Mouse (Mus musculus): ENCODE measurements at regions not wholly inside any gene's neighbourhood (a gene's known extent, or its start where the extent isn't known, plus 50 kb on each side); places are given as distances from the start of the nearest gene placed in this dataset.
A peak's percentile ranks its signal among the peaks of the same experiment; 100 is the strongest.

DNA sequence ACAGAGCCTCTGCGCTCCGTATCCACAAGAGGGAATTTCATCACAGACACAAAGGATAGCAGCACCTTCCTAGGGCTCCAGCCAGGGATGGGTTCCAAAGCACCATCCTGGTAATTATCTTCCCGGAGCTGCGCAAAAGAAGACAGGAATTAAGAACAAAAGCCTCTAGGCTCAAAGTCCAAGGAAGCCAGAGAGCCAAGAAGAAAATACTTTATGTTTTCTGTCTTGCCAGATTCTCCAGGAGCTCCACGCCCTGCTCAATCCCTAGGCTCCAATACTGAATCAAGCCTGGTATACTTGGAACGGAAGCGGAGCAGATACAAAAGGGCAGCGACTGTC, 54.4 kb downstream of the Irf2bpl start:
- WGBS = 64% methylated on average over 8 of the region's 8 CpGs
- ATAC-seq (replicated peaks; ENCODE audit: low FRiP score, low TSS enrichment, low read depth) (no peak), DNase-seq (ENCODE audit: low spot score) (no peak)
- no peaks in the 10 kb centered on the region for H3K36me3 ChIP-seq (ENCODE audit: control insufficient read depth, insufficient read depth, low read length)
- no peaks in the 10 kb centered on the region for H3K27me3 ChIP-seq (replicated peaks; ENCODE audit: control insufficient read depth, insufficient read depth, low read length)
- no peaks in the 10 kb centered on the region for H3K9me3 ChIP-seq (ENCODE audit: control insufficient read depth, low read length)
- peaks cover 34% of the 10 kb centered on the region for H3K4me1 ChIP-seq (replicated peaks; ENCODE audit: control insufficient read depth, insufficient read depth, low read length)
- H3K4me3 ChIP-seq (ENCODE audit: low read depth, low read length) = no peak overlapping the region
- H3K4me2 ChIP-seq (ENCODE audit: low read length) = no peak overlapping the region
- no peak overlapping the region for H3K9ac ChIP-seq (ENCODE audit: low read length)
- H3K27ac ChIP-seq (ENCODE audit: low read depth) = peak overlapping the region; percentile 29; the same call in 1 of the 2 replicates

DNA sequence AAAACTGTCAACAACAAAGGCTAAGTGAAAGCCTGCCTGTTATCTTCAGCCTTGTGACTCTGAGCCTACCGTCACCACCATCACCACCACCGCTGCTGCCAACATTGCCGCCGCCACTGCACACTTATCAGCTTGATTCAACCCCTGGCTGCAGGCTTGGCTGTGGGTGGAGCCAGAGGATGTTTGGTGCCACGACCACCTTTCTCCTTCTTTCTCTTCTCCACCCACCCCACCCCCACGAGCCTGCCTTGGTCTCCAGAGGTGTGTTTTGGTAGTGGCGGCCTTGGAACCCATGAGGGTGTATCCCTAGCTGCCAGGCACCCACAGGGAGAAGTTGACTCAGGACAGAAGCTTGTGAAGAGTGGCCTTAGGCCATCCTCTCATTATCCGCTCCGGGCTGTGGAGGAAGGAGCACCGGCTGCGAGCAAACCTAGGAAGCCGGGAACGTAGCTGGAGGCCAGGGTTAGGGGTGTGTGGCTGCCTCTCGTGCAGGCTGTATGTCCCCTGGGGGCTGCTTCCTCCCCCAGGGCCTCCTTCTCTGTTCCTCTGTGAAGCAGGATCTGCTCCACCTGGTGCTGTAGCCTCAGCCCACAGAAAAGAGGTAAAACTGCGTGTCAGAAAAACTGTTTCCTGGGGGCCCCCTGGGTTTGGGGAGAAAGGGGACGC, 54.9 kb downstream of the Irf2bpl start:
- ATAC-seq (replicated peaks; ENCODE audit: low FRiP score, low TSS enrichment, low read depth) = no peak
- no peaks in the 10 kb centered on the region for H3K27me3 ChIP-seq (replicated peaks; ENCODE audit: control insufficient read depth, insufficient read depth, low read length)
- WGBS = 62% methylated on average over 16 of the region's 16 CpGs
- peaks cover 39% of the 10 kb centered on the region for H3K4me1 ChIP-seq (replicated peaks; ENCODE audit: control insufficient read depth, insufficient read depth, low read length)
- no peak overlapping the region for H3K9ac ChIP-seq (ENCODE audit: low read length)
- H3K4me2 ChIP-seq (ENCODE audit: low read length) = no peak overlapping the region
- H3K27ac ChIP-seq (ENCODE audit: low read depth) = peak overlapping the region; percentile 29; the same call in 1 of the 2 replicates
- no peaks in the 10 kb centered on the region for H3K9me3 ChIP-seq (ENCODE audit: control insufficient read depth, low read length)
- no peak for DNase-seq (ENCODE audit: low spot score)
- no peaks in the 10 kb centered on the region for H3K36me3 ChIP-seq (ENCODE audit: control insufficient read depth, insufficient read depth, low read length)
- H3K4me3 ChIP-seq (ENCODE audit: low read depth, low read length) = no peak overlapping the region

DNA sequence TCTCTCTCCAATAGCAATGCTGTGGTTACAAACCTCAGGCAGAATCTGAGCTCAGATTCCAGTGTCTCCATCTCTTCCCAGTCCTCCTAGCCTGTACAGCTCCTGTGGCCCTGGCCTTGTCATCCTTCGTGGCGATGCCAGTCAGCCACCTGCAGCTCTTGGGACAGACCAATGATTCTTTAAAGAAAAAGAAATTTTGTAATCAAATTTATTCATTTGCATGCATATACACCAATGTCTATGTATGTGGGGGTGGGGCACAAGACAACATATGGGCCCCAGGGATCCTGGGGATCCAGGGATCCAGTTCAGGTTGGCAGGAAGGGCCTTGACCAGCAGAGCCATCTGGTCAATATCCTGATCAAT, 57.4 kb downstream of the Irf2bpl start:
- Histone ChIP-seq H3K9me3 (ENCODE audit: control insufficient read depth, low read length) (no peaks in the 10 kb centered on the region), H3K27ac (ENCODE audit: low read depth) (no peak overlapping the region), H3K4me2 (ENCODE audit: low read length) (no peak overlapping the region), H3K36me3 (ENCODE audit: control insufficient read depth, insufficient read depth, low read length) (no peaks in the 10 kb centered on the region), H3K4me3 (ENCODE audit: low read depth, low read length) (no peak overlapping the region), H3K27me3 (replicated peaks; ENCODE audit: control insufficient read depth, insufficient read depth, low read length) (no peaks in the 10 kb centered on the region), H3K9ac (ENCODE audit: low read length) (no peak overlapping the region), H3K4me1 (replicated peaks; ENCODE audit: control insufficient read depth, insufficient read depth, low read length) (peaks cover 46% of the 10 kb centered on the region)
- DNase-seq (ENCODE audit: low spot score) (no peak), ATAC-seq (replicated peaks; ENCODE audit: low FRiP score, low TSS enrichment, low read depth) (no peak)
- 91% methylated on average over 2 of the region's 2 CpGs for WGBS

DNA sequence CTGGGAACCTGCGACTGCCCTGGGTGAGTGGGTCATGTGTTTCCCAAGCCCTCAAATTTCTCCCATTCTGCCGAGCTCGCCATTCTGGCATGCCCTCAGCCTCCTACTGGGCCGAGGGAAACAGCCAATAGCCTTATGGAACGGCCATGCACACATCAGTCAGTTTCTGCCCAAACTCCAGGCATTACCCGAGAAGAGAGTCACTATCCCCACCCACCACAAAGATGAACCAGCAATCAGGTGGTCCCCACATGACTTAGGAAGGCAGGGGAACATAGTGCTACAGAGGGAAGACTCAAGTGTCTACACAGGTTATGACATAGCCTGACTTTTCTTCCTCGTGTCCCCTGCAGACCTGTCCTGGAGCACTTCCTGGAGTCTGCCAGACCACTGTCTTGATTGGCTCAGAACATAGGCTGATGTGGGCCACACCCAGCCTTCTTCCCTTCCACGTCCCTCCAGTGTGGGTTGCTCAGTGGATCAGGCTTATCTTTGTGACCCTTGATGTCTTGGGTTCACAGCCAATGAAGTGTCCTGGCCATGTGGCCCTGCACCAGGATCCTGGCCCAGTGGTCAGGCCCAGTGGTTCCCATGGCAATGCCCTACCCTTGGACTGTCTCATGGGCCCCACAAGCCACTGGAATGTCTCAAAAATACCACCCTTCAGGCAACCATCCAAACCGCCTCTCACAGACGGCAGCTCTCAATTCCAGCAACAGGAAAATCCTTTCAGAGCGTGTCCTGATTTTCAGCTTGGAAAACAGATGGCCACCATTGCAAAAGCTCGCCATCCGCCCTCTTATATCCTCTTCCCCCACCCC, 58.0 kb downstream of the Irf2bpl start:
- H3K9ac ChIP-seq (ENCODE audit: low read length) = no peak overlapping the region
- H3K27ac ChIP-seq (ENCODE audit: low read depth) = no peak overlapping the region
- ATAC-seq (replicated peaks; ENCODE audit: low FRiP score, low TSS enrichment, low read depth) (no peak), DNase-seq (ENCODE audit: low spot score) (no peak)
- no peaks in the 10 kb centered on the region for H3K36me3 ChIP-seq (ENCODE audit: control insufficient read depth, insufficient read depth, low read length)
- no peak overlapping the region for H3K4me2 ChIP-seq (ENCODE audit: low read length)
- WGBS = 70% methylated on average over 13 of the region's 13 CpGs
- no peaks in the 10 kb centered on the region for H3K9me3 ChIP-seq (ENCODE audit: control insufficient read depth, low read length)
- no peak overlapping the region for H3K4me3 ChIP-seq (ENCODE audit: low read depth, low read length)
- peaks cover 40% of the 10 kb centered on the region for H3K4me1 ChIP-seq (replicated peaks; ENCODE audit: control insufficient read depth, insufficient read depth, low read length)
- H3K27me3 ChIP-seq (replicated peaks; ENCODE audit: control insufficient read depth, insufficient read depth, low read length) = no peaks in the 10 kb centered on the region

DNA sequence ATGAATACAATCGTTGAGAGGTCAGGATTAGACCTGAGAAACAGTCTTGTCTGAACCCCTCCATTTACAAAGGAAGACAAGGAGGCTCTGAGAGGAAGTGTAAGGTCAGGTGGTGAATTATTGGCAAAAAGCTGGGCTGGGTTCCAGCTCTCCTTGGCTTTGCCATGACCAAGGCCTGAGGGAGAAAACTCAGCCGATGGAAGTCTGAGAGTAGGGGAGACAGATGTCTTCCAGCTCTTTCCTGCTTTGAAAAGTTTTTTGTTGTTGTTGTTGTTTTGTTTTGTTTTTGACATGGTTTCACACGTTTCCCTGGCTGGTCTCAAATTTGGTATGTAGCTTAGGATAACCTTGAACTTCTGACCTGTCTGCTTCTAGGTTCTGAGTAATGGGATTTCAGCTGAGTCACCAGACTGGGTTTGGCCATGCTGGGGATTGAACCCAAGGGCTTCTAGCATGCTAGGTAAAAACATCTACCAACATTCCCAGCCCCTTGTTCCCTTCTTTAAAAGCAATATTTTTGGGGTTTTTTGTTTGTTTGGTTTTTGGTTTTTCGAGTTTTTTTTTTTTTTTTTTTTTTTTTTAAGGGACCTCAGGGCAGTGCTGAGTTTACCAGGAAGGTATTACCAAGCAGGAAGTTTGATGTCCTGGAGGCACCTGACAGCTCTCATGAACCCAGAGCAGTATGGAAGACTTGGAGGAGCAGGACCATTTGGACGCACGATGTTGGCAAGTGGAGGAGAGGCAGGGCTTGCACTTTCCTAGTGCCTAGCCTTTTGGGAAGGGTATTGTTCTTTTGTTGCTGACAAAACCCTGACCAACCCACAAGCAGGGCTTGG, 58.8 kb downstream of the Irf2bpl start:
- no peaks in the 10 kb centered on the region for H3K9me3 ChIP-seq (ENCODE audit: control insufficient read depth, low read length)
- DNase-seq (ENCODE audit: low spot score) = no peak
- H3K27ac ChIP-seq (ENCODE audit: low read depth) = peak overlapping the region; percentile 97
- H3K36me3 ChIP-seq (ENCODE audit: control insufficient read depth, insufficient read depth, low read length) = no peaks in the 10 kb centered on the region
- 53% methylated on average over 6 of the region's 6 CpGs for WGBS
- peak overlapping the region; percentile 52; the same call in 1 of the 2 replicates for H3K4me2 ChIP-seq (ENCODE audit: low read length)
- no peak overlapping the region for H3K9ac ChIP-seq (ENCODE audit: low read length)
- ATAC-seq (replicated peaks; ENCODE audit: low FRiP score, low TSS enrichment, low read depth) = no peak
- no peaks in the 10 kb centered on the region for H3K27me3 ChIP-seq (replicated peaks; ENCODE audit: control insufficient read depth, insufficient read depth, low read length)
- H3K4me3 ChIP-seq (ENCODE audit: low read depth, low read length) = no peak overlapping the region
- peaks cover 37% of the 10 kb centered on the region for H3K4me1 ChIP-seq (replicated peaks; ENCODE audit: control insufficient read depth, insufficient read depth, low read length)

DNA sequence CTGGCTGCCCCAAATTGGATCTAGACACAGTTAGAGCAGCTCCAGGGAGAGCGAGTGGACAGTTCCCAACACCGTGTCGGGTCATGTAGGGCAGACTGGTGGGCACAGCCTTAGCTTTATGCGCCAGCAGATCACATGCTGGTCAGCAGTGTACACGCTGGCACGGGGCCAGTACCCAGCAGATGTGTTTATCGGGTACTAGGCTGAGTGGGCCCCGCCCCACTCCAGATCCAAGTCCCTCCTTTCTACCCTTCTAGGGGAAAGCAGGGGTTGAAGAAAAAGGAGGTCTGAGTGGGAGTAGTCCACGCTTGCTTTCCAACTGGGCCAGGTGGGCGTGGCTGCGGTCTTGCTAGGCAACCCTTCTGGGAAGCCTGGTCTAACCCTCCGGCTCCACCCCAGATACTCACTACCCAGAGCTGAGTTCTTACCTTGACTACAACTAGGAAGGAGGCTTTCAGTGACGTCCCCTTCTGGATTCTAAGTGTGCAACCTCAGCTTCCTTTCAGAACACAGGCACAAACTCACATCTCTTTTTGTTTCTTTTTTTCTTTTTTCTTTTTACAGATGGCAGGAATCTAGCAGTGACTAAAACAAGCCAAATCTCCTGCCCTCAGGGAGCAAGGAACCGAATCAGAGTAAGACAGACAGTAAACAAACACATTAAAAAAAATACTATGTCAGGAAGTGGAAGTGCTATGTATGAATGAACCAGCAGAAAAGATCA, 59.6 kb downstream of the Irf2bpl start:
- DNase-seq (ENCODE audit: low spot score) = peak; percentile 77

DNA sequence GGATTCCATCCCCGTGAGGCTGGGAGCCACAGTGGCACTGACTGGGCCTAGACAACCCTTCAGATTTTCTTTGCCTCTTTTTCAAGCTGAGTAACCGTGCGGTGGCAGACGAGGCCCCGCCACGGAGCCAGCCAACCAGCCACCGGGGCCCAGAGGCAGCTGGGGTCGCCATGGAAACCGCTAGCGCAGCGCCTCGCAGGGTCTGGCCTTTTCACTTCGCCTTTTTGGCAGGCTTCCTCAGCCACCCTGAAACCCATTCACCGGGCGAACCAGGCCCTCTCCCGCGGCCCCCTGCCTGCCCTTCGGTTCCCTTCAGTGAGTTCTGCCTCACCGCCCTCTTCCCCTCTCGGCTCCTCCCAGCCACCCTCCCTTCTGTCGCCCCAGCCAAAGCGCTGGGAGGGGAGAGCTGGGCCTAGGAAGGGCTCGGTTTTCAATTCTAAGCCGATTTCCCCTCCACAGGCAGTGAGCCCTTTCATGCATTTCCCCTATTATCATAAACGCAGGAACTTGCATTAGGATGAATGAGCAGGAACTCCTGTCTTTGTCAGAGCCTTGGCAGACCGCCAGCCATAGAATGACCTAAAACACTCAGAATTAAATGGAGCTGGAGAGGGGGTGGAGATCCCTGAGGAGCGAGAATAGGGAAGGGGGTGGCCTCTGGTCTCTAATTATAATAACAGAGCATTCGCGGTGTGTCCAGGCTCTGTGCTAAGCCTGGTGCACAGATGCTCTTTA, 60.6 kb downstream of the Irf2bpl start:
- peak; percentile 90 for DNase-seq (ENCODE audit: low spot score)
- Histone ChIP-seq H3K4me1 (replicated peaks; ENCODE audit: control insufficient read depth, insufficient read depth, low read length) (peaks cover 30% of the 10 kb centered on the region), H3K4me3 (ENCODE audit: low read depth, low read length) (peak overlapping the region; percentile 18), H3K27me3 (replicated peaks; ENCODE audit: control insufficient read depth, insufficient read depth, low read length) (no peaks in the 10 kb centered on the region), H3K27ac (ENCODE audit: low read depth) (peak overlapping the region; percentile 97), H3K9ac (ENCODE audit: low read length) (peak overlapping the region; percentile 42; the same call in 1 of the 2 replicates), H3K9me3 (ENCODE audit: control insufficient read depth, low read length) (no peaks in the 10 kb centered on the region), H3K4me2 (ENCODE audit: low read length) (peak overlapping the region; percentile 52), H3K36me3 (ENCODE audit: control insufficient read depth, insufficient read depth, low read length) (no peaks in the 10 kb centered on the region)
- ATAC-seq (replicated peaks; ENCODE audit: low FRiP score, low TSS enrichment, low read depth) = peak; percentile 84
- WGBS = 1% methylated on average over 29 of the region's 29 CpGs

More for the DNA sequence above, 59.6 kb downstream of the Irf2bpl start:
- peak overlapping the region; percentile 52 for H3K4me2 ChIP-seq (ENCODE audit: low read length)
- no peaks in the 10 kb centered on the region for H3K36me3 ChIP-seq (ENCODE audit: control insufficient read depth, insufficient read depth, low read length)
- peaks cover 33% of the 10 kb centered on the region for H3K4me1 ChIP-seq (replicated peaks; ENCODE audit: control insufficient read depth, insufficient read depth, low read length)
- 0 out of 2 replicates have a peak overlapping the region, but pooled peaks have one; percentile 17 for H3K9ac ChIP-seq (ENCODE audit: low read length)
- H3K9me3 ChIP-seq (ENCODE audit: control insufficient read depth, low read length) = no peaks in the 10 kb centered on the region
- no peak overlapping the region for H3K4me3 ChIP-seq (ENCODE audit: low read depth, low read length)
- H3K27me3 ChIP-seq (replicated peaks; ENCODE audit: control insufficient read depth, insufficient read depth, low read length) = no peaks in the 10 kb centered on the region
- H3K27ac ChIP-seq (ENCODE audit: low read depth) = peak overlapping the region; percentile 97
- ATAC-seq (replicated peaks; ENCODE audit: low FRiP score, low TSS enrichment, low read depth) = peak; percentile 58
- WGBS = 17% methylated on average over 14 of the region's 14 CpGs

All from intestine, embryonic 14.5 days (tissue).